Mouse (Mus musculus) kidney, embryonic 16.5 days (tissue): ENCODE measurements at regions not wholly inside any gene's neighbourhood (a gene's known extent, or its start where the extent isn't known, plus 50 kb on each side); places are given as distances from the start of the nearest gene placed in this dataset.

Experiments
- ATAC-seq: fragments of 200-750 bp; cut with Nextera tagmentation; 2 replicates; pipeline ENCODE4 v1.8.0; 2017; ENCODE audit warnings: moderate TSS enrichment; ENCODE audit not compliant: low FRiP score, low TSS enrichment
- H3K27ac ChIP-seq: fragments of 300-500 bp; sonication (generic); 2 replicates; pipeline ENCODE4 v1.5.1; 2014; ENCODE audit warnings: low read length
- H3K27me3 ChIP-seq: fragments of 300-500 bp; sonication (generic); 2 replicates; pipeline ENCODE4 v1.6.1; 2014; ENCODE audit warnings: low read length, control low read depth, mixed read lengths; ENCODE audit not compliant: insufficient read depth
- H3K36me3 ChIP-seq: fragments of 300-500 bp; sonication (generic); 2 replicates; pipeline ENCODE4 v1.6.1; 2014; ENCODE audit warnings: low read length, control low read depth, mixed read lengths; ENCODE audit not compliant: insufficient read depth
- H3K4me1 ChIP-seq: fragments of 300-500 bp; sonication (generic); 2 replicates; pipeline ENCODE4 v1.6.1; 2014; ENCODE audit warnings: low read length, control low read depth, mixed read lengths; ENCODE audit not compliant: insufficient read depth
- H3K4me2 ChIP-seq: fragments of 300-500 bp; sonication (generic); replicated peaks from 2 replicates; pipeline ENCODE4 v1.6.1; 2014; ENCODE audit warnings: low read depth, low read length
- H3K4me3 ChIP-seq: fragments of 300-500 bp; sonication (generic); 2 replicates; pipeline ENCODE4 v1.5.1; 2014; ENCODE audit warnings: mild to moderate bottlenecking, low read length
- H3K9ac ChIP-seq: fragments of 300-500 bp; sonication (generic); replicated peaks from 2 replicates; pipeline ENCODE4 v1.6.1; 2014; ENCODE audit warnings: low read length
- H3K9me3 ChIP-seq: fragments of 300-500 bp; sonication (generic); 2 replicates; pipeline ENCODE4 v1.6.1; 2016; ENCODE audit warnings: low read length, control low read depth
- WGBS: fragments of 180-500 bp; shearing (Covaris S2); extraction: QIAGEN DNeasy Blood & Tissue Kit; methylation state at CpG from one replicate; pipeline ENCODE4 v1.1.7; 2014; 5-methylcytosine and 5-hydroxymethylcytosine counted together

DNA sequence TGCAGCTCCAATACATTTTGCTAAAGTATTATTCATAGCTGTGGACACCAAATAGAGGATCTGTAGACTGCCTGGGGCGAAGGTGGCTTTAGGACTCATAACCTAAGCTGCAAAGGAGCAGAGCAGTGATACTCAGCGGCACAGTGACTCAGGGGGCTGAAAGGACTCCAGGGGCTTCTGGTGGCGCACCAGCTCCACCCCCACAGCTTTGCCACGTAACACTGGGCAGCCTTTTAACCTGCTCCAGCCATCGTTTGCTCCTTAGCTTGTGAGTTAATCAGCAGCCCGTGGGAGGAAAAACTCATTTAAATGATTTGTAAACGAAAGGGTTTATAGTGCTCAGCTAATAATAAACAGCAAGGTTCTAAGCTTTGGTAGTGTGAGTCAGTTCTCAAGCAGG, 532.4 kb downstream of the Elavl2 start:
- Histone ChIP-seq H3K27me3 (no peaks in the 10 kb centered on the region), H3K36me3 (no peaks in the 10 kb centered on the region), H3K27ac (no peak overlapping the region), H3K4me2 (no peak overlapping the region), H3K9me3 (no peaks in the 10 kb centered on the region), H3K4me3 (no peak overlapping the region), H3K4me1 (no peaks in the 10 kb centered on the region), H3K9ac (no peak overlapping the region)
- ATAC-seq, result peak; percentile 78; the same call in 1 of the 2 replicates
- 28% methylated on average over 7 of the region's 7 CpGs for WGBS

GRCm38 (mm10) chr4:90860854-90861253, 539.7 kb downstream of the Elavl2 start:
- ATAC-seq, result no peak
- 40% methylated on average over 2 of the region's 2 CpGs for WGBS
- no peaks in the 10 kb centered on the region for H3K4me1 ChIP-seq

GRCm38 (mm10) chr4:90839804-90840203, 560.8 kb downstream of the Elavl2 start:
- ATAC-seq, result no peak
- H3K4me2 ChIP-seq, result no peak overlapping the region
- H3K27ac ChIP-seq, result no peak overlapping the region
- H3K9ac ChIP-seq, result no peak overlapping the region
- no peak overlapping the region for H3K4me3 ChIP-seq
- no peaks in the 10 kb centered on the region for H3K4me1 ChIP-seq
- no peaks in the 10 kb centered on the region for H3K9me3 ChIP-seq
- 75% methylated on average over 3 of the region's 3 CpGs for WGBS
- no peaks in the 10 kb centered on the region for H3K27me3 ChIP-seq
- H3K36me3 ChIP-seq, result no peaks in the 10 kb centered on the region

More at GRCm38 (mm10) chr4:90860854-90861253, 539.7 kb downstream of the Elavl2 start:
- no peak overlapping the region for H3K4me3 ChIP-seq
- H3K9ac ChIP-seq, result no peak overlapping the region
- H3K9me3 ChIP-seq, result no peaks in the 10 kb centered on the region
- no peak overlapping the region for H3K27ac ChIP-seq
- no peaks in the 10 kb centered on the region for H3K36me3 ChIP-seq
- H3K4me2 ChIP-seq, result no peak overlapping the region
- no peaks in the 10 kb centered on the region for H3K27me3 ChIP-seq

GRCm38 (mm10) chr4:90799078-90799477, 580.5 kb downstream of the Zfp352 start:
- H3K27me3 ChIP-seq, result no peaks in the 10 kb centered on the region
- no peak for ATAC-seq
- no peak overlapping the region for H3K27ac ChIP-seq
- no peak overlapping the region for H3K4me3 ChIP-seq
- no peak overlapping the region for H3K9ac ChIP-seq
- no peaks in the 10 kb centered on the region for H3K4me1 ChIP-seq
- H3K9me3 ChIP-seq, result no peaks in the 10 kb centered on the region
- 81% methylated on average over 1 of the region's 1 CpGs for WGBS
- no peaks in the 10 kb centered on the region for H3K36me3 ChIP-seq
- H3K4me2 ChIP-seq, result no peak overlapping the region

DNA sequence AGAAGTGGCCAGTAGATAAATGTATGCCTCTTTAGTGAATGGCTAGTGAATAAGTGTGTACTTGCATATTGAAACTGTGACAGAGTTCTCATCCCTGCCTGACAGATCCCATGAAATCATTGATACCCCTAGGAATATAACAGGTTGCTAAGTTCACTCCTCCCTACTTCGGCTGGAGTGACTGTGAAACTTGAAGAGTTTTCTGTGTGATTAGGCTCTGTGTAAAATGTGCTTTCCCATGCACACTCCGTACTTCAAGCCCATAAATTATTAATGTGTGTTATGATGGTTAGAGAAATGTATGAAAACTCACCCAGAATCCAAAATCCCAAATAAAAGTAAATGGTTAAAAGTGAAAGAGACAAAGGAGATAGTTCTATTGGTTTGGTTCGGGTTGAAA, 580.0 kb downstream of the Zfp352 start:
- ATAC-seq, result no peak
- H3K27me3 ChIP-seq, result no peaks in the 10 kb centered on the region
- 62% methylated on average over 3 of the region's 3 CpGs for WGBS
- H3K9me3 ChIP-seq, result no peaks in the 10 kb centered on the region
- H3K4me2 ChIP-seq, result no peak overlapping the region
- H3K4me1 ChIP-seq, result no peaks in the 10 kb centered on the region
- H3K36me3 ChIP-seq, result no peaks in the 10 kb centered on the region
- H3K9ac ChIP-seq, result no peak overlapping the region
- no peak overlapping the region for H3K27ac ChIP-seq
- H3K4me3 ChIP-seq, result no peak overlapping the region

GRCm38 (mm10) chr4:90797472-90797871, 578.9 kb downstream of the Zfp352 start:
- Histone ChIP-seq H3K4me3 (no peak overlapping the region), H3K9me3 (no peaks in the 10 kb centered on the region), H3K27me3 (no peaks in the 10 kb centered on the region), H3K27ac (no peak overlapping the region), H3K4me1 (no peaks in the 10 kb centered on the region), H3K4me2 (no peak overlapping the region), H3K36me3 (no peaks in the 10 kb centered on the region), H3K9ac (no peak overlapping the region)
- WGBS, result 72% methylated on average over 8 of the region's 8 CpGs
- ATAC-seq, result no peak
